Mouse (Mus musculus): ENCODE results near the gene Acvr2b. TPM values are rescaled to one million over a fixed set of nuclear protein-coding genes. Genes with fewer than 3 reads are reported as not detected.

Gene Acvr2b
- 11.2 and 14.4 TPM in 2 replicates for polyA plus RNA-seq (2012; rRNA removed)

DNA sequence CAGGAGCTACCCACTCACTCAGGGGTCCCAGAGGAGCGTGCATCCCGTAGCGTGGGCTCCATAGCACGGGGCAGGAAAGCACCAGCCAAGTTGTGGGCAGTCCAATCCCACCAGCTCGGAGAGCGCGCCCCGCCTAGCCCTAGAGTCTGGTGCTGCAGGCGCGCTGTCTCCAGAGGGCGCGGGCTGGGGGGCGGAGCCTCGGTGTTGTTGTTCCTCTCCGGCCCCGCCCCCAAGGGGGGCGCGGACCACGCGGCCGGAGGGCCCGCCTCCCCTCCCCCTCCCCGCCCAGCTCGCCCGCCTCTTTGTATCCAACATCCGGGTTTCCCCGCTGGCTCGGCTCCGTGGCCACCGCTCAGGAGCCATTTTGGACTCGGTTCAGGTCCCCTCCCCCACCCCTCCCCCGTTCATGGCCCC, at the start of gene Acvr2b:
Gene Acvr2b (plus strand): TSS at position 318 of the 414 bp plus-strand sequence.

DNA sequence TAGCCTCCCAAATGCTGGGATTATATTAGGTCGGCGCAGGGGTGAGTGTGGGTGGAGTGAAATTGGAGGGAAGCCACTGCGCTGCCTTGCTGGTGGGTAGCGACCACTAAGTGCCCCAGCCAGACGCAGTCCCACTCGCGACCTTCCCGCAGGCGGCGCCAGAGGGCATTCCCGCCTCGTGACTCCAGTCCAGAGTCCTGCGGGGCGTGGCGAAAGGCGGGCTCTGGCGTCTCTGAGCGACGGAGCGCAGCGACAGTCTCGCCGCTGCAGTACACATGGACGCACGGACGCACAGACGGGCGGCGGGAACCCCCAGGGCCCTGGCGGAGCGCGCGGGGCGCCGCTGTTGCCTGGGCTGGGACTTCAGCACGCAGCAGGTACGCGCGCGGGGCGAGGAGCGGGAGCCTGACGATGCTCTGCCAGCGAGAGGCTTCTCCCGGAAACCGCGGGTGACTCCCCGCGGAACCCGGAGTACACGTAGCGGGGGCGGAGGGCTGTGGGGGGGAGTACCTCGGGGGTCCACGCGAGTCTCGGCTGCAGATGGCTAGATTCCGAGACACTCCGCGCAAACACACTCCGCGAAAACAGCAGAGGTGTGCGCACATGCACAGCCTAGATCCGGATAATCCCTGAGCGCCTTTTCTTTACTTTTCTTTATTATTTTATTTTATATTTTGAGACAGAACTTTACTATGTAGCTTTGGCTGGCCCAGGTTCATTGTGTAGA, 44.4 kb upstream of the Acvr2b start, which contains the start of gene Xylb:
Gene Xylb (plus strand): TSS at position 51 of the 727 bp plus-strand sequence.

GRCm38 (mm10) chr9:119365284-119365683, 36.6 kb upstream of the Acvr2b start, which contains the start of gene Slc22a14:
TSS of gene Slc22a14 (minus strand) at chr9:119365553.

GRCm38 (mm10) chr9:119444738-119445429, 43.0 kb downstream of the Acvr2b start, which contains the start of gene Exog:
TSS of gene Exog (plus strand) at chr9:119444943.

Other genes with a start within 250 kb of the Acvr2b start
- 2.4 and 3.0 TPM in 2 replicates for gene Acaa1b, start 245.0 kb upstream of the Acvr2b start, polyA plus RNA-seq (2012; rRNA removed)
- not detected in 2 replicates for gene Gm47289, start 243.0 kb upstream of the Acvr2b start, polyA plus RNA-seq (2012; rRNA removed)
- 0.06 and 0.08 TPM in 2 replicates for gene Slc22a13, start 193.0 kb upstream of the Acvr2b start, polyA plus RNA-seq (2012; rRNA removed)
- gene Oxsr1, start 79.7 kb upstream of the Acvr2b start, polyA plus RNA-seq (2012; rRNA removed): 64.4 and 64.6 TPM in 2 replicates
- 147 and 151 TPM in 2 replicates for gene Acaa1a, start 62.4 kb upstream of the Acvr2b start, polyA plus RNA-seq (2012; rRNA removed)
- gene Myd88, start 60.7 kb upstream of the Acvr2b start, polyA plus RNA-seq (2012; rRNA removed): 3.7 and 3.9 TPM in 2 replicates
- 4.5 and 5.0 TPM in 2 replicates for gene Xylb, start 44.7 kb upstream of the Acvr2b start, polyA plus RNA-seq (2012; rRNA removed)
- gene Slc22a14, start 36.6 kb upstream of the Acvr2b start, polyA plus RNA-seq (2012; rRNA removed): 0.16 and 0.19 TPM in 2 replicates
- 22.8 and 23.8 TPM in 2 replicates for gene Exog, start 42.8 kb downstream of the Acvr2b start, polyA plus RNA-seq (2012; rRNA removed)
- 2.0 and 2.6 TPM in 2 replicates for gene Scn5a, start 176.9 kb downstream of the Acvr2b start, polyA plus RNA-seq (2012; rRNA removed)

All from central nervous system, embryonic 18 days (tissue).